Mouse (Mus musculus) retina, adult 2 months (tissue): ENCODE measurements around the gene Syk.

ENCODE experiments used
- DNase-seq: peaks from one replicate; pipeline ENCODE4 v3.0.0-alpha.2; 2012; ENCODE audit warnings: low read depth, low spot score

Syk gene

GRCm38 (mm10) chr13:52569194-52569769 lies 13.7 kb upstream of the Syk start:
- DNase-seq = no peak

- DNase-seq = no peak
Measured at GRCm38 (mm10) chr13:52570276-52570675, 12.7 kb upstream of the Syk start.

- DNase-seq = no peak
Measured at GRCm38 (mm10) chr13:52571591-52572384, 11.2 kb upstream of the Syk start.

- no peak for DNase-seq
Measured at GRCm38 (mm10) chr13:52572451-52573446, 10.2 kb upstream of the Syk start.

- no peak for DNase-seq
Measured at GRCm38 (mm10) chr13:52574311-52574710, 8.7 kb upstream of the Syk start.

- no peak for DNase-seq
Measured at GRCm38 (mm10) chr13:52575483-52575882, 7.5 kb upstream of the Syk start.

GRCm38 (mm10) chr13:52576021-52576614 lies 6.9 kb upstream of the Syk start:
- DNase-seq = no peak

GRCm38 (mm10) chr13:52576841-52577240 lies 6.1 kb upstream of the Syk start:
- DNase-seq = no peak

GRCm38 (mm10) chr13:52577326-52577920 lies 5.5 kb upstream of the Syk start:
- DNase-seq = no peak

- DNase-seq = no peak
Measured at GRCm38 (mm10) chr13:52577939-52578338, 5.0 kb upstream of the Syk start.

- no peak for DNase-seq
Measured at GRCm38 (mm10) chr13:52578776-52579175, 4.2 kb upstream of the Syk start.

- DNase-seq = no peak
Measured at GRCm38 (mm10) chr13:52582506-52582877, 481 bp upstream of the Syk start.

- DNase-seq = no peak
Measured at GRCm38 (mm10) chr13:52583943-52584562, 1.1 kb downstream of the Syk start.

- DNase-seq = no peak
Measured at GRCm38 (mm10) chr13:52584654-52585455, 1.9 kb downstream of the Syk start.

GRCm38 (mm10) chr13:52587761-52588160 lies 4.8 kb downstream of the Syk start:
- DNase-seq = no peak

- DNase-seq = no peak
Measured at GRCm38 (mm10) chr13:52589043-52589442, 6.1 kb downstream of the Syk start.

- no peak for DNase-seq
Measured at GRCm38 (mm10) chr13:52591831-52592230, 8.9 kb downstream of the Syk start.

- DNase-seq = no peak
Measured at GRCm38 (mm10) chr13:52596692-52597091, 13.7 kb downstream of the Syk start.

- DNase-seq = no peak
Measured at GRCm38 (mm10) chr13:52597092-52597678, 14.2 kb downstream of the Syk start.

GRCm38 (mm10) chr13:52598233-52598632 lies 15.3 kb downstream of the Syk start:
- DNase-seq = no peak
